Mouse (Mus musculus): ENCODE results near the gene Ahr. TPM values are rescaled to one million over a fixed set of nuclear protein-coding genes. Genes with fewer than 3 reads are reported as not detected.

The Ahr gene
- total RNA-seq (2021), result 10 to 100 TPM; 11.0 to 12.7 TPM
- long read RNA-seq, experiment 1, full-length matches to known transcripts, result 4 of 6 reads
- long read RNA-seq, experiment 1, partial matches to known transcripts, result 0 of 6 reads
- long read RNA-seq, experiment 1, other reads (novel, unspliced or antisense), result 2 of 6 reads
- long read RNA-seq, experiment 2, full-length matches to known transcripts, result 1 of 8 reads
- long read RNA-seq, experiment 2, partial matches to known transcripts, result 6 of 8 reads
- long read RNA-seq, experiment 2, other reads (novel, unspliced or antisense), result 1 of 8 reads

DNA sequence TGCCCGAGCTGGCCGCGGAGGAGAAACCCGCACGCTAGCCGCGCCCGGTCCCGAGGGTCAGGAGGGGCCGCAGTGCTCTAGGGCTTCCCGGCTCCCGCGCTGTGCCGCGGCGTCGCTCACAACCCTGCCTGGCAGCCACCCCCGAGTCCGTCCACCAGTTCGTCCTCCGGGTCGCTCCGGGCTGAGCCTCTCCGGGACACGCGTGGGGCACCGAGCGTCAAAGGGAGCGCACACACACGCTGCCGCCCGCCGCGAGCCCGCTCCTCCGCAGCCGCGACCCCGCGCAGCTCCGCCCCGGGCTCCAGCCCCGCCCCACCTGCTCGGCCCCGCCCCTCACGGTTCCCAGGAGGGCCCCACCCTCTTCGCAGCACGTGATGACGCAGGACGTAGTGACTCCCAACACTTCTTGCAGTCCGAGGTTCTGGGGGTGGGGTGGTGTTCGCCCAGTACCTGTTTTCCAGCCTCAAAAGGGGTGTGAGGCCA lies at the start of gene Ahr:
TSS of gene Ahr (minus strand) at position 285 of the 483 bp plus-strand sequence.
- DNase-seq (ENCODE audit: low spot score in 2 of 2), result peak; percentile 68 to 79

DNA sequence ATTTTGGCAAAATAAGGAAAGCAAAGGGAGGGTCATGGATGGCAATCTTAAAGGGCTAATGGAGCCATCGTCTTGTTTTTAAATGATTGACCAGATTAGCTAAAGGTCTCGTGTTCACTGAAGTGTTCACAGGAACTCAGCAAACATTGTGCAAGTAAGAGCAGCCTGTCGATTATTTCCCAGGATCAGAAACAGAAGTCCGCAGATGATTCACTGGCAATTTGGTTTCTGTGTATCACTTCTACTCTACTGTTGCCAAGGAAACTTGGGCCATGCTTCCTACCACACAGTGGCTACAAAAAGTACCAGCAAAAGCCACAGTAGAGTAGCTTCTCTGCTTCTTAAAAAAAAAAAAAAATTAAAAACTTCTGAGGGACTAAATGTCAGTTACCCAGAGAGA lies 44.0 kb upstream of the Ahr start:
- DNase-seq (ENCODE audit: low spot score in 2 of 2), result no peak

GRCm38 (mm10) chr12:35576107-35576506 lies 41.3 kb upstream of the Ahr start:
- DNase-seq (ENCODE audit: low spot score in 2 of 2), result no peak

DNA sequence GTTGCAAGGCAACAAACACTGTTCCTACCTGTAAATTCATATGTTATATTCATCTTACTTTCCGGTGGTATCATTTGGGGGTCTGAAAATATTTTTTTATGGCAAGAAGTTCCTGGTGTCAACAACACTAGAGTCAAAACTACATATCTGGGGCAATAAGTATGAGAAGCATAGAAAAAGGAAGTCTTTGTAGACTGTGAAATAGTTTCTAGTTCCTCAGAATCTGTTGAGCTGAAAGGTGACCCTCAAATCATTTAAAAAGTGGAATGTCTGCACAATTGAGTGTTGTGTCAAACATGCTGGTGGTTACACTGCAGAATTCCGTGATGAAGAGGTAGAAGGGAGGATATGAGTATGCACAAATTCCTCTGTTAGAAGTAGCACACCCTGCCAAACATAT lies 38.9 kb upstream of the Ahr start:
- no peak for DNase-seq (ENCODE audit: low spot score in 2 of 2)

- DNase-seq (ENCODE audit: low spot score in 2 of 2), result no peak
Observed at GRCm38 (mm10) chr12:35562826-35563225, 28.0 kb upstream of the Ahr start.

DNA sequence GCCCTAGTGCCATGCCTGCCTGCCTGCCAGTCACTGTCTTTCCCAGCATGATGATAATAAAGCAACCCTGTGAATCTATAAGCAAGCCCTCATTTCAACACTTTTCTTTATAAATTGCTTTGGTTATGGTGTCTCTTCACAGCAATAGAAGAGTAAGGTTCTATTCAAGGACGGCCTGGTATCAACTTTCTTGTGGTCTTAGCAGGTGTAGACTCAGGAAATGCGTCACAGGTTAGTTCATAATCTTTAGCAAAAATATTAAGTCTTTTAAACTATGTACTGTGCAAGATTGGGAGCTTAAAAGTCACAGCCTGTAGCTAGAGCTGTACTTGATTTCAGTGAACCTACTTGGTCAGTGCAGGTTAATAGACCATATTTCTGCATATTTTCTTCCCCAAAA lies 24.0 kb upstream of the Ahr start:
- DNase-seq (ENCODE audit: low spot score in 2 of 2), result no peak

DNA sequence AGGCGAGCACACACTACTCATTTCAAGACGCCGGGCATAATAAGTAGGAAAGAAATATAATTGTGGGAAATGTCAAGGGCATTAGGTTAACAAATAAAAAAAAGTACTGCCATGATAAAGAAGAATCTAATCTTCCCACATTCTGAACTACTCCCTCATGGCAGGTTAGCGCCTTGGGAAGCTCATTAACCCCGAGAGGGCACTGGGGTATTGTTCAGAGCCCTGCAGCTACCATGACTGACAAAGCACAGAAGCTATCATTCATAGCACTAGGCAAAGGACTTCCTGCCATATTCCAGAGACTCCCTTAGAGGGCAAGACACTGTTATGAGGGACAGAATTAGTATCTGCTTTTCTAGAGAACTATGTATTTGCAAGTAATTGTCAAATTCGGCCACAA lies 21.1 kb upstream of the Ahr start:
- no peak for DNase-seq (ENCODE audit: low spot score in 2 of 2)

- DNase-seq (ENCODE audit: low spot score in 2 of 2), result no peak
Observed at GRCm38 (mm10) chr12:35554309-35554708, 19.5 kb upstream of the Ahr start.

DNA sequence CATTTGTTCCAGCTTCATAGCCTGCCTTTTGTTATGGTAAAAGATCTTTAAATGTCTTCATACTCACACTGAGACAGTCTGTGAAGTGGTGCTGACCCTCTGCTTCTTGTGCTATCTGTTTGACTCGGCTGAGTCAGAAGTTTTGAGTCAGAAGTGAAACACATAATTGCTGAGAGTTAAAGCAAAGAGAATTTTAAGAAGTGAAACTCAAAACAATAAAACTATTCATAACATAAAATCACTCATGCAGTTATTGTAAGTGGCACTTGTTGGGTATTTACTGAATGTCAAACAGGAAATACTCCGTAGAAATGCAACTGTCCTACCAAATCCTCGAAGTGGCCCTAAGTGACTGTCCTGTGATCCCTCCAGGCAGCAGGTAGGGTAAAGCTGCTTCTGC lies 18.3 kb upstream of the Ahr start:
- no peak for DNase-seq (ENCODE audit: low spot score in 2 of 2)

DNA sequence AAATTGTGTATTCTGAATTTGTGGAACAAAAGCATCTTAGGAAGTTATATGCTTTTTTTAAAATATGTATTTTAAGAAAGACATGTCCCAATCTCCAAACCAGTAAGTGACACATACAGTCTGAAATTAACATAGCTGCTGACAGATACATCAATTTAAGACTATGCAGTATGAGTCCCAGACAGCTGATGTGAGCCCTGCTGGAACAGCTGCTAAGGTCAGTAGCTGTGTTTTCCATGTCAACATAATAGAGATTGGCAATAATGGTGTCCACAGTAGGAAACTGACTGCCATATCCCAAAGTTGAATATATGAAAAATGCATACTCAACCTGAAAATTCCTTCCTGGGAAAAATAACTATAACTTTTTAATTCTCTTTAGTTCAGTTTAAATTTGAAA lies 15.5 kb upstream of the Ahr start:
- no peak for DNase-seq (ENCODE audit: low spot score in 2 of 2)

DNA sequence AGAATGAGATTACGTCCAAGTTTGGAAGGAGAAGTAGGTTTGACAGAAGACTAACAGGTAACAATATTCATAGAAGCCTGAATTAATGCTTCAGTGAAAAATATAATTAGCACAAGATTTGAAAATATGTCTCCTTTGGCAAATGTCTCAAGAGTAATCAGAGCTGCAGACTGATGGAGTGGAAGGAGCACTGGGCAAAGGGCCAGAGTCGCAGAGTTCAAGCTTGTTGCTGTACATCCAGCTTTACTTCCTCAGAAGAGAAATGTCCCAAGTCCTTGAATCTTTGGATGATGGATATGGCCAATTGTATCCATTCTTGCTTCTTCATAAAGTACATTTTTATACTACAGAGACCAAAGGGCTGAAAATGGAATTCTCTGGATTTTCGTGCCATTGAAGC lies 8.0 kb upstream of the Ahr start:
- DNase-seq (ENCODE audit: low spot score in 2 of 2), result no peak

GRCm38 (mm10) chr12:35538843-35539242 lies 4.0 kb upstream of the Ahr start:
- DNase-seq (ENCODE audit: low spot score in 2 of 2), result no peak

- DNase-seq (ENCODE audit: low spot score in 2 of 2), result no peak
Observed at GRCm38 (mm10) chr12:35534114-35534753, 604 bp downstream of the Ahr start.

- no peak for DNase-seq (ENCODE audit: low spot score in 2 of 2)
Observed at GRCm38 (mm10) chr12:35533748-35534113, 1.1 kb downstream of the Ahr start.

DNA sequence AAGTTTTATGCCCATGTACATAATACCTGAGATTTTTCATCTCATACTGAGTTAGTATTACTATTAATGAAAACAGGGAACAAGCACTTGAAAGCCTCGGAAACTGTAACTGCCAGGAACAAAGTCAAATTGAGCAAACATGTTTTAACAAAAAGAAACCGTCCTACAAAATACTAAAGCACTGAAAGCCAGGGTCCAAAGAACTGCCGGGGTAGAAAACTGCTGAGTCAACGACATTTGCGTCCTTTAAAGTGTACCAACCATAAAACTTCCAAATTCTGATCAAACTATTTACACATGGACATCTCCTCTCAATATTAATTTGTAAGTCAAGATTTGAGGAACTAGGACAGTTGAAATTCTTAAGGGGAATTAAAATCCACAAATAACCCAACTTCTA lies 1.7 kb downstream of the Ahr start:
- DNase-seq (ENCODE audit: low spot score in 2 of 2), result no peak

- peak in 1 of 2 experiments; percentile 34 for DNase-seq (ENCODE audit: low spot score in 2 of 2)
Observed at GRCm38 (mm10) chr12:35532151-35532550, 2.7 kb downstream of the Ahr start.

- DNase-seq (ENCODE audit: low spot score in 2 of 2), result no peak
Observed at GRCm38 (mm10) chr12:35530587-35530986, 4.3 kb downstream of the Ahr start.

GRCm38 (mm10) chr12:35527429-35527828 lies 7.4 kb downstream of the Ahr start:
- DNase-seq (ENCODE audit: low spot score in 2 of 2), result no peak

GRCm38 (mm10) chr12:35522585-35523103 lies 12.2 kb downstream of the Ahr start:
- DNase-seq (ENCODE audit: low spot score in 2 of 2), result no peak

DNA sequence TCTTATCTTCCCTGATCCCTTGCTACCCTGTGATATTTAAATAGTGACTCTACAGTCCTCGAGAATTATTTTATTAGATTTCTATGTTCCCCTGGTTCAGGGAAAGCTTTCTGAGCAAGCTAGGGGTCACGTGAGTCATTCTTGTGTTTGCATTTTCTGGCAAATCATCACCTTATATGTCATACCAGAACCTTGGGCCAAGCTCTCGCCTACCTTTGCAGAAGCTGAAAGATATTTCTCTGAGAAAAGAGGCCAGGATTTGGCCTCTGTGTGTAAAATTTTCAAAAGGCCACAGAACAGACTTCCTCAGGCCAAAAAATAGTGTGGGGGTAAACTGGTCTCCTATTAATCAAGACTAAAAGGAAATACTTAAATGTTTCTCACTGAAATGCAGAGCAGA lies 19.2 kb downstream of the Ahr start:
- DNase-seq (ENCODE audit: low spot score in 2 of 2), result no peak

DNA sequence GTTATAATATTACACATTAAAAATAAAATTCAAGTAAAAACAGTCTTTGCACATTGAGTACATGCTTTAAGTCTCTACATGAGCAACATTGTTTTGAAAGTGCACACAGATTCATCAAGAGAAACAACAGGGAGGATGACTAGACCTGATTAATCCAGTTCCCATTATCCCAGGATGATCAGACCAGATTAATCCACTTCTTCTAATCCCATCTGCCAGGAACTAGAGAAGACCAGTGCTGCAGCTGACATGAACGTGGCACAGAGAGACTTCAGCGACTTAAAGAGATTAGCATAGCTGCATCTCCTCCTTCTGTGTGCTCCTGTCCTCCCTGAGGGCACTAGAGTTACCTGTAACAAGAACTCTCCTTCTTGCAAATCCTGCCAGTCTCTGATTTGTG lies 20.2 kb downstream of the Ahr start:
- no peak for DNase-seq (ENCODE audit: low spot score in 2 of 2)

- no peak for DNase-seq (ENCODE audit: low spot score in 2 of 2)
Observed at GRCm38 (mm10) chr12:35510711-35511110, 24.1 kb downstream of the Ahr start.

- DNase-seq (ENCODE audit: low spot score in 2 of 2), result no peak
Observed at GRCm38 (mm10) chr12:35506383-35506782, 28.5 kb downstream of the Ahr start.
